Mouse (Mus musculus) erythroid progenitor cell, adult 5-6 weeks (primary cell): ENCODE measurements around the gene Syt14. TPM values are rescaled to one million over a fixed set of nuclear protein-coding genes. Genes with fewer than 3 reads are reported as not detected.

Experiments
- total RNA-seq, 2 experiments: library from RNA; stranded (forward) in 1 of 2; stranded (reverse) in 1 of 2; fragments of 150-400 nt in 1 of 2; fragments of 186-747, 209-891 nt in 1 of 2; gene quantifications; 2 replicates each; pipeline versions ENCODE4 v1.2.3 to v1.2.4; 2015 to 2017; ENCODE audit warnings: low replicate concordance in 2 of 2

Gene Syt14
- total RNA-seq, 2 experiments from 2014 or later: 8.8 to 13.0 TPM

Other genes with a start within 250 kb of the Syt14 start
- gene Sertad4, start 180.0 kb downstream of the Syt14 start, total RNA-seq (2015; ENCODE audit: low replicate concordance): not detected in 2 replicates
- gene Sertad4, start 180.0 kb downstream of the Syt14 start, total RNA-seq (2017; ENCODE audit: low replicate concordance): 0.39 TPM in 1 of 2 replicates, not detected in the other
- gene Diexf, start 94.5 kb upstream of the Syt14 start, total RNA-seq (2015; ENCODE audit: low replicate concordance): 3.4 and 19.1 TPM in 2 replicates
- 1.4 and 1.5 TPM in 2 replicates for gene Diexf, start 94.5 kb upstream of the Syt14 start, total RNA-seq (2017; ENCODE audit: low replicate concordance)
- gene Irf6, start 117.3 kb upstream of the Syt14 start, total RNA-seq (2015; ENCODE audit: low replicate concordance): not detected in 2 replicates
- gene Irf6, start 117.3 kb upstream of the Syt14 start, total RNA-seq (2017; ENCODE audit: low replicate concordance): 0.26 TPM in 1 of 2 replicates, not detected in the other
- gene A130010J15Rik, start 132.3 kb upstream of the Syt14 start, total RNA-seq (2015; ENCODE audit: low replicate concordance): 0.36 and 1.7 TPM in 2 replicates
- 0.77 and 4.3 TPM in 2 replicates for gene A130010J15Rik, start 132.3 kb upstream of the Syt14 start, total RNA-seq (2017; ENCODE audit: low replicate concordance)
- gene Traf3ip3, start 165.9 kb upstream of the Syt14 start, total RNA-seq (2015; ENCODE audit: low replicate concordance): 13.0 and 59.9 TPM in 2 replicates
- gene Traf3ip3, start 165.9 kb upstream of the Syt14 start, total RNA-seq (2017; ENCODE audit: low replicate concordance): 6.7 and 8.6 TPM in 2 replicates
- gene Lamb3, start 171.9 kb upstream of the Syt14 start, total RNA-seq (2015; ENCODE audit: low replicate concordance): 13.0 TPM in 1 of 2 replicates, not detected in the other
- gene Lamb3, start 171.9 kb upstream of the Syt14 start, total RNA-seq (2017; ENCODE audit: low replicate concordance): 1.3 TPM in 1 of 2 replicates, not detected in the other
- 23.8 and 24.7 TPM in 2 replicates for gene Hsd11b1, start 228.3 kb upstream of the Syt14 start, total RNA-seq (2015; ENCODE audit: low replicate concordance)
- gene Hsd11b1, start 228.3 kb upstream of the Syt14 start, total RNA-seq (2017; ENCODE audit: low replicate concordance): 7.7 and 8.5 TPM in 2 replicates
- 3.8 and 7.6 TPM in 2 replicates for gene G0s2, start 237.4 kb upstream of the Syt14 start, total RNA-seq (2015; ENCODE audit: low replicate concordance)
- 2.3 and 6.8 TPM in 2 replicates for gene G0s2, start 237.4 kb upstream of the Syt14 start, total RNA-seq (2017; ENCODE audit: low replicate concordance)